Mouse (Mus musculus): Measurements from ENCODE around the gene Eva1a.

Gene Eva1a

DNA sequence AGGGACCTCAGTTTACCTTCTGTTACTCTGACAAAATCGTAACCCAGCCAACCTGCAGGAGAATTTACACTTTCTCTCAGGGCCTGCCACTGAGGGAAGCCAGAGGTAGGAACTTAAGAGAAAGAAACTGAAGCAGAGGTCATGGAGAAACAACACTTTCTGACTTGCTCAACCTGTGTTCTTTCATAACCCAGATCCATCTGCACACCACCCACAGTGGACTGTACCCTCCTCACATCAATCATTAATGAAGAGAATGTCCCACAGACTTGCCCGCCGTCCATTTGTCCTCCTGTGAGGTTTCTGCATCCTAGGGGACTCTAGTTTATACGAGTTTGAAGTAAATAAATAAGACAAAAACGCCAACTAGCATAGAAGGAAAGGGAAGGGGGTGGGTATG, 24.4 kb downstream of the Eva1a start:
- in situ Hi-C loops (cut with MboI; ENCODE audit: unreplicated experiment in 2 of 2), result no loop called here

DNA sequence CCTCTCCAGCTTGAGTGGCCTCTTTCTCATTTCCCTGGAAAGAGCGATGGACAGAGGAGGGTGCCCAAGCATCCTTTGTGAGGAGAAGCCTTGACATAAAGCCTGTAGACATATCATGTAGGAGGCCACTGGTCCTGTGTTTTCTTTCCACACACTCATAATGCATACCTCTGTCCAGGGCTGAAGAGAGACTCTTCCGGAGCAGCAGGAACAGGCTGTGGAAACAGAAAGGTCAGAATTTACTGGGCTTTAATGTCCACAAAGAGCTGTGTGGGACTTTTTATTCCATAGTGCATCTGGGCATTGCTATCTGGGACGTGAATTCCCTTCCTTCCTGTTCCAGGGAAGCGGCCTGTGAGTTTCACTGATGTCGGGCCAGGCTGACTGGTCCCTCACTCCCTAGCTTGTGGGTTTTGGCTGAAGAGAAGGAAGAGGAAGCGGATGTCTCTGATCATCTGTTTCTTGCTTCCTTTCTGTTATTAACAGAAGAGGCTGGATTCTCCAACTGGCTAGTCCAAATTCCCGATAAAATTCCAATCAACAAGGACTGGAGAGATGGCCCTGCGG, 25.8 kb downstream of the Eva1a start:
- in situ Hi-C loops (cut with MboI; ENCODE audit: unreplicated experiment in 2 of 2), result no loop called here

DNA sequence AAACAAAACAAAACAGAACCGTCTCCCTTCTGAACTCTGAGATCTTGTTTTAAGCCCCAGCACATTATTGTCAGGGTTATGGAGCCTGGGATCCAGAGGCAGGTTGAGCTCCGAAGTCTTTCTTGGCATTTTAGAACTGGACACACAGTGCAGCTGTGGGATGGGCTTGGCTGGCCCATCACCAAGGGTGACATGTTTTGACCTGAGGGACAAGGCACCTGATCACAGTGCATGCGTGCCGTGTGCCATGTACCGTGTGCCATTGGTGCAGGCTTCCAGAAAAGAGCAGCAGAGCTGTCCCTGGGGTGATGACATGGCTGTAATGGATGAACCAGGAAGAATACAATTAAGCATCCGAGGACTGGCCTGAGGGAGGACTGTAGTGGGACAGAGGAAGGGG, 29.6 kb downstream of the Eva1a start:
- in situ Hi-C loops (cut with MboI; ENCODE audit: unreplicated experiment in 2 of 2), result no loop called here

DNA sequence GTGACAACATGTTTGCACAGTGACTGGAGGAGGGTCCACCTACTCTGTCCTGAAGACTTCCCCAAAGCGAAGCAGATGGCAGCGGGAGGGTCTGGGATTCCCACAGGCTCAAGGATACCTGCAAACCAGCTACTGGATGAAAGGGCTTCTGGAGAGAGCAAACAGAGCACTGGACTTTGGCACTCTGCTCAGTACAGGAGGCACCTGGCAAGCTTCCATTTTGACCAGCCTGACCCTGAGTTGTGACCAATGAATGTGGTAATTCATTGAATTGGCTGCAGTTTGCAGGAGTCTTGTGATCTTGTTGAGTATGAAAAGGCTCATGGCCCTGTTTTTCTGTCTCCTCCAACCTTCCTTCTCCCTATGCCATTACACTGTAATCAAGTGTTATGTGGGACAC, 32.2 kb downstream of the Eva1a start:
- in situ Hi-C loops (cut with MboI; ENCODE audit: unreplicated experiment in 2 of 2), result no loop called here

DNA sequence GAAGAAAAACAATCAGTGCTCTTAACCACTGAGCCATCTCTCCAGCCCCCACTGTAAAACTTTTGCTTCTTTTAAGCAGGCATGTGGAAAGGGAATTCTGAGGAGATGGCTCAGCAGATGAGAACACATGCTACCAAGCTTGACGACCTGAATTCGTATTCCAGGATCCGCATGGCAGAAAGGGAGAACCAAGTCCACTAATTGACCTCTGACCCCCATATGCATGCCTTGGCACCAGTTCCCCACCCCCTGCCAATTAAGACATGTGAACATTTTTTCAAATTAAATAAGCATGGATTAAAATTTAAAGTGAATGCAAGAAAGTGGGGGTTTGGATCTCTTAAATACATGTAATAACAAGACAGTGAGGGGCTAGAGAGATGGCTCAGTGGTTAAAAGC, 32.7 kb downstream of the Eva1a start:
- in situ Hi-C loops (cut with MboI; ENCODE audit: unreplicated experiment in 2 of 2), result no loop called here

GRCm38 (mm10) chr6:82076364-82076763, 35.5 kb downstream of the Eva1a start:
- in situ Hi-C loops (cut with MboI; ENCODE audit: unreplicated experiment in 2 of 2), result no loop called here

DNA sequence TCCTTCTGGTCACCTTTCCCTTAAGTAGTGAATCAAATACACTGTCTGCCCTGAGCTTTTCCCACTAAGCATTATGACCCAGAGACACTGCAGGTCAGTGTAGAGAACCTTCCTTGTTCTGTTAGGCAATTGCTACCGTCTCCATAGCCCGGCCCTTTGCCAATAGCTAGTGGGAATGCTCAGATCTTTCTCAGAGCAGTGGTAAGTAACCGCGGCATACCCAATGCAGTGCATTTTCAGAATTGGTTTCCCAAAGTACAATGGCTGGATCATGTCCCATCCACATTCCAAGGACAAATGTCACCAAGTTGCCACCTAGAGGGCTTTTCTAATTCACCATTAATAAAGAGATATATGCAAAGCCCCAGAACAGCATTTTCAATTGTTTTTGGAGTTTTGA, 38.0 kb downstream of the Eva1a start:
- in situ Hi-C loops (cut with MboI; ENCODE audit: unreplicated experiment in 2 of 2), result no loop called here

GRCm38 (mm10) chr6:82083655-82084054, 42.8 kb downstream of the Eva1a start:
- in situ Hi-C loops (cut with MboI; ENCODE audit: unreplicated experiment in 2 of 2), result no loop called here

GRCm38 (mm10) chr6:82084235-82084634, 43.4 kb downstream of the Eva1a start:
- in situ Hi-C loops (cut with MboI; ENCODE audit: unreplicated experiment in 2 of 2), result no loop called here

GRCm38 (mm10) chr6:82085313-82085908, 44.6 kb downstream of the Eva1a start:
- in situ Hi-C loops (cut with MboI; ENCODE audit: unreplicated experiment in 2 of 2), result no loop called here

- in situ Hi-C loops (cut with MboI; ENCODE audit: unreplicated experiment in 2 of 2), result no loop called here
These were observed 47.3 kb downstream of the Eva1a start for GRCm38 (mm10) chr6:82088133-82088532.

GRCm38 (mm10) chr6:82091773-82092172, 50.9 kb downstream of the Eva1a start:
- in situ Hi-C loops (cut with MboI; ENCODE audit: unreplicated experiment in 2 of 2), result no loop called here

- in situ Hi-C loops (cut with MboI; ENCODE audit: unreplicated experiment in 2 of 2), result no loop called here
These were observed 56.9 kb downstream of the Eva1a start for GRCm38 (mm10) chr6:82097705-82098104.

- in situ Hi-C loops (cut with MboI; ENCODE audit: unreplicated experiment in 2 of 2), result no loop called here
These were observed 57.6 kb downstream of the Eva1a start for GRCm38 (mm10) chr6:82098456-82098855.

GRCm38 (mm10) chr6:82110473-82110872, 69.6 kb downstream of the Eva1a start:
- in situ Hi-C loops (cut with MboI; ENCODE audit: unreplicated experiment in 2 of 2), result no loop called here

GRCm38 (mm10) chr6:82111111-82111510, 70.3 kb downstream of the Eva1a start:
- in situ Hi-C loops (cut with MboI; ENCODE audit: unreplicated experiment in 2 of 2), result no loop called here

GRCm38 (mm10) chr6:82111540-82111939, 70.7 kb downstream of the Eva1a start:
- in situ Hi-C loops (cut with MboI; ENCODE audit: unreplicated experiment in 2 of 2), result no loop called here

DNA sequence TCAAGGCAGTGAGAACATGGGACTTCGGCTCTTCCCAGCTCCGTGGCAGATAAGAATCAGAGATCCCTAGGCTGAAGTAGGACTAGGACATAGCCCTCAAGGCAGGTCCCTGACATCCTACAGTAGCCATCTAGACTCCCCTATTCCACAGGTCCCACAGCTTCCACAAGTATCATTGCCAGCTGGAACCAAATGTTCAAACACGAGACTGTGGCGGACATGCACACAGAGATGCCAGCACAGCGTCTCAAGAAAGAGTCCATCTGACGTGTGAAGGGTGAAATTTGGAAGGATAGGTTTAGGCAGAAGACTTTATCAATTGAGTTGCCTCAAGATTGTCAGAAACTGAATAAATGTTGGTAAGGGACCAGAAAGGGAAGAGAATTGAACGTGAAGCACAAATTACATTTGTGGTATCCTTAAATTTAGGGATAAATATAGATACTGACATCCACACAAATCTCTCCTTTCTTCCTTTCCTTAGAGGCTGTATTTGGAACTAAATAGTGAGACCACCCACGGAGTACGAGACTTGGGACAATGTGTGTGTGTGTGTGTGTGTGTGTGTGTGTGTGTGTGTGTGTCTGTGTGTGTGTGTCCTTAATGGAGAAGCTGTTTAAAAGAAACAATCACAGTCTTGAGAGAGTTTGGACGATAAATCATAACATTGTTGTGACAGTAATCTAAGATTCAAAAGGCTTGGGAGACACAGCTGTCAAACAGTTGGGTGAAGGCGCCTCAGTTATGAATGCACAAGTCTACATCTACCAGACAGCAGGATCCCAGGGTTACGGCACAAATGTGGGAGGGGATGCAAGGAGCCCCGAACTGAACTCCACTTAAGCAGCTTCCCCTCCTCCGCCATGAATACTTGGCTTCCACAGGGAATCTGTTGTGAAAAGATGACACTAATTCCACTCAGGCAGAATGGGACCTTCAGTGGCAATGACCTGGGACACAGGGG, 71.6 kb downstream of the Eva1a start:
- in situ Hi-C loops (cut with MboI; ENCODE audit: unreplicated experiment in 2 of 2), result no loop called here

- in situ Hi-C loops (cut with MboI; ENCODE audit: unreplicated experiment in 2 of 2), result no loop called here
These were observed 74.6 kb downstream of the Eva1a start for GRCm38 (mm10) chr6:82115335-82115965.

DNA sequence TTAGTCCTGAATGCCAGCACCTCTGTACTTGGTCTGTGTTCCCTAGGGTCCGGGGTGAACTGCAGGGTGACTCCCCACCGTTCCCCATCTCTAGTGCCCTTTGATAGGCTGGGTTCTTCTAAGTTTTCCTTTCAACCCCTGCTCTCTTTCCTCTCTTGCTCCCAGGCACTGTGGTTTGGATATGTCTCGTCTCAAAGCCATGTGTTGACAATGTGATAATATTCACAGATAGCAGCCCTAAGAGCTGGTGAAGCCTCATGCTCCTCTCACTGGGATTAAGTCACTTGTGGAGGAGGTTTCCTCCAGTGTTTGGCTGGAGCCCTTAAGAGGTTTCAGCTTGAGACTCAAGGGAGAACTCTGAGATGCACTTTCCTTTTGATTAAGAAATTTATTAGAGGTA, 75.3 kb downstream of the Eva1a start:
- in situ Hi-C loops (cut with MboI; ENCODE audit: unreplicated experiment in 2 of 2), result no loop called here

DNA sequence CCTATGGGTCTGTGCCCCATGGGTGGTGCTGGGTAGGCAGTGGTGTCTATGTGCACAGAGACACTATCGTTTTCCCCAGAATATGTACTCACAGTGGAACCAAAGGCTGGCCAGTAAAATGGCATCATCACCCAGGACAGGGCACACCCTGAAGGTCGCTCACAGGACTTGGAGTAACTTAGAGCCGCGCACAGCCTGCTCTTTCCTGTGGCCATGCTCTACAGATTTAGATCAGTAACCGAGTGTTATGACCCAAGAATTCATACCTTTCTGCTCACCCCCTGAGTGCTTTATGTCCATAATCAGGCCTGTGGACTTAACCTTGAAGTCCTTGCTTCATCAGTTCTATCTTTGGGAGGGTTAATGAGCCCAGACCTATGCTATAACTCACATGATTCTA, 77.0 kb downstream of the Eva1a start:
- in situ Hi-C loops (cut with MboI; ENCODE audit: unreplicated experiment in 2 of 2), result no loop called here

Data from v-Abl transformed pro-B cells (cell line).